ENCODE assay signal across 8 mouse cellular contexts in genomic region chr4:106911246-106911801, GRCm38 (mm10). TPM values are rescaled to one million over a fixed set of nuclear protein-coding genes. Genes with fewer than 3 reads are reported as not detected.
A peak's percentile ranks its signal among the peaks of the same experiment; 100 is the strongest.
DNase-seq lines count a peak whose midpoint lies in the region; ATAC-seq and TF ChIP-seq lines count a peak whose summit lies in the region.

No protein-coding gene starts in this region.

- peaks cover 9% of the 10 kb centered on the region for H3K36me3 ChIP-seq in hindbrain, postnatal 0 days (ENCODE audit: insufficient read depth, low read length)
- H3K36me3 ChIP-seq in megakaryocyte, embryonic 14.5 days (replicated peaks; ENCODE audit: low read length) = peaks cover 35% of the 10 kb centered on the region

- TF ChIP-seq CTCF in gastrocnemius, adult 2 months (IDR thresholded peaks at IDR 0.05) = peak; percentile 11; the same call in 1 of the 2 replicates
- no peak for TF ChIP-seq CTCF in hindbrain, postnatal 0 days (IDR thresholded peaks at IDR 0.05; ENCODE audit: low read depth)

- under 1% methylated on average over 74 of the region's 89 CpGs for WGBS in hindbrain, postnatal 0 days

- H3K9ac ChIP-seq in hindbrain, postnatal 0 days (replicated peaks; ENCODE audit: low read length) = peak overlapping the region; percentile 92

- peak overlapping the region; percentile 94 for H3K27ac ChIP-seq in gastrocnemius, adult 2 months
- H3K27ac ChIP-seq in hindbrain, postnatal 0 days = peak overlapping the region; percentile 91

- peaks cover 34% of the 10 kb centered on the region for H3K4me1 ChIP-seq in hindbrain, postnatal 0 days (ENCODE audit: insufficient read depth, low read length)
- H3K4me1 ChIP-seq in megakaryocyte, embryonic 14.5 days = peaks cover 68% of the 10 kb centered on the region

- H3K4me3 ChIP-seq in gastrocnemius, adult 2 months = peak overlapping the region; percentile 97
- H3K4me3 ChIP-seq in hindbrain, postnatal 0 days (ENCODE audit: low read length) = peak overlapping the region; percentile 96
- peak overlapping the region; percentile 95 for H3K4me3 ChIP-seq in megakaryocyte, embryonic 14.5 days (replicated peaks)

- H3K27me3 ChIP-seq in hindbrain, postnatal 0 days (ENCODE audit: insufficient read depth, low read length) = no peaks in the 10 kb centered on the region
- H3K27me3 ChIP-seq in megakaryocyte, embryonic 14.5 days (replicated peaks) = no peaks in the 10 kb centered on the region

- DNase-seq in T-cell, adult 2 months (ENCODE audit: low spot score) = peak; percentile 89
- DNase-seq in cerebellum, postnatal 4 days (ENCODE audit: low spot score in 2 of 2) = peak; percentile 74 to 94
- DNase-seq in gastrocnemius, adult 2 months = peak; percentile 97
- DNase-seq in hindbrain, postnatal 0 days (ENCODE audit: low spot score) = peak; percentile 97
- DNase-seq in left cerebral cortex, adult 8-10 months (ENCODE audit: low spot score in 2 of 2) = peak; percentile 78 to 94
- peak; percentile 85 to 92 for DNase-seq in right cerebral cortex, adult 2 months (ENCODE audit: low spot score in 2 of 2)
- peak; percentile 92 for DNase-seq in urinary bladder, postnatal 14 days (ENCODE audit: low spot score)

- intact Hi-C loops in gastrocnemius, adult 2 months (cut with DNase I) = no loop called here

- ATAC-seq in hindbrain, postnatal 0 days = peak; percentile 90

- H3K4me2 ChIP-seq in hindbrain, postnatal 0 days (ENCODE audit: low read depth, low read length) = peak overlapping the region; percentile 81

- H3K9me3 ChIP-seq in hindbrain, postnatal 0 days (ENCODE audit: low read length) = no peaks in the 10 kb centered on the region
- no peaks in the 10 kb centered on the region for H3K9me3 ChIP-seq in megakaryocyte, embryonic 14.5 days

RNA-seq across cellular contexts. Expression of gene Ssbp3, which starts 0.8 kb away (rescaled TPM):
- total RNA-seq in gastrocnemius, adult 2 months (2021) = 10 to 100 TPM; 23.7 to 30.0 TPM
- 155 and 156 TPM in 2 replicates for total RNA-seq in hindbrain, postnatal 0 days (2014; rRNA removed)
- polyA plus RNA-seq in hindbrain, postnatal 0 days (2015; fragmentation: Nextera tagmentation; extraction: Ambion mirVana) = 102 and 108 TPM in 2 replicates
- 100 to 1,000 TPM; 171 to 199 (median 187) TPM for total RNA-seq in left cerebral cortex, adult 8-10 months (2022)
- 179 and 200 TPM in 2 replicates for polyA plus RNA-seq in megakaryocyte, embryonic 14.5 days (2012; ENCODE audit: insufficient read depth, low replicate concordance)

Comparison
In these comparisons a context has a peak if more than half of its experiments do, and no peak if none do; other contexts are left out.
1. Peak in every context shown above with its lines: DNase-seq, ATAC-seq, H3K4me3 ChIP-seq and H3K27ac ChIP-seq.